Mouse (Mus musculus) stomach, embryonic 15.5 days (tissue): ENCODE measurements at regions not wholly inside any gene's neighbourhood (a gene's known extent, or its start where the extent isn't known, plus 50 kb on each side); places are given as distances from the start of the nearest gene placed in this dataset.

Source experiments
- ATAC-seq: fragments of 200-750 bp; cut with Nextera tagmentation; 2 replicates; pipeline ENCODE4 v1.8.0; 2017; ENCODE audit warnings: low read depth, moderate number of reproducible peaks, moderate TSS enrichment; ENCODE audit not compliant: insufficient read depth, low FRiP score
- H3K27ac ChIP-seq: fragments of 300-500 bp; sonication (generic); 2 replicates; pipeline ENCODE4 v1.5.1; 2015; ENCODE audit warnings: mild to moderate bottlenecking, inconsistent platforms
- H3K27me3 ChIP-seq: fragments of 300-500 bp; sonication (generic); replicated peaks from 2 replicates; pipeline ENCODE4 v1.6.1; 2015; ENCODE audit warnings: inconsistent platforms
- H3K36me3 ChIP-seq: fragments of 300-500 bp; sonication (generic); 2 replicates; pipeline ENCODE4 v1.6.1; 2015; ENCODE audit warnings: inconsistent platforms
- H3K4me1 ChIP-seq: fragments of 300-500 bp; sonication (generic); 2 replicates; pipeline ENCODE4 v1.6.1; 2015; ENCODE audit warnings: inconsistent platforms
- H3K4me2 ChIP-seq: fragments of 300-500 bp; sonication (generic); 2 replicates; pipeline ENCODE4 v1.6.1; 2015; ENCODE audit warnings: mild to moderate bottlenecking, inconsistent platforms
- H3K4me3 ChIP-seq: fragments of 300-500 bp; sonication (generic); replicated peaks from 2 replicates; pipeline ENCODE4 v1.5.1; 2015; ENCODE audit warnings: inconsistent platforms
- H3K9ac ChIP-seq: fragments of 300-500 bp; sonication (generic); 2 replicates; pipeline ENCODE4 v1.6.1; 2015; ENCODE audit warnings: inconsistent platforms
- H3K9me3 ChIP-seq: fragments of 300-500 bp; sonication (generic); 2 replicates; pipeline ENCODE4 v1.6.1; 2016; ENCODE audit warnings: inconsistent platforms
- WGBS: fragments of 180-500 bp; shearing (Covaris S2); methylation state at CpG from one replicate; pipeline ENCODE4 v1.1.7; 2015; 5-methylcytosine and 5-hydroxymethylcytosine counted together

DNA sequence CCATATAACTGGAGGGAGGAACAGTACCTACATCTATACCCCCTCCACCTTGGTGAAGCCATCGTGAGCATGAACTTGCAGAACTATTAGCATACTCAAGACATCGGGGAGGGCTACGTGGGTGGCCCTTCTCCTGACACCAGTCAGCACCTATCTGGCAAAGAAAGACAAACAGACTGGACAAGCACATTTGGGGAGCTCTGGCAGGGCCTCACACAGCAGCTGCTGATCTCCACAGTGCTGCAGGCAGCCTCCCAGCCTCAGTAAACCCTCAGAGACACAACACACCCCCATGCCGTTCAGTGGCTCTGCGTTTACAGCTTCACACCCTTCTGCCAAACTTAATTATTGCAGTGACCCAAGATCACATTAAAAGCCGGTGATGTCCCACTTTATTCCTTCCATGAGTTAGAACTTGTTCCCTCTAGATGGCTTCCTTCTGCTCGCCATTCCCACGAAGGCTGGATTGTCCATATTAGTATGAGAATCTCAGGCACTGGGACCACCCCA lies 161.7 kb downstream of the Fam43a start:
- 0 out of 2 replicates have a peak, but pooled peaks have one; percentile 14 for ATAC-seq
- Histone ChIP-seq H3K27ac (no peak overlapping the region), H3K9ac (no peak overlapping the region), H3K9me3 (no peaks in the 10 kb centered on the region), H3K27me3 (no peaks in the 10 kb centered on the region), H3K4me3 (no peak overlapping the region), H3K4me1 (peaks cover 3% of the 10 kb centered on the region; the same call in 1 of the 2 replicates), H3K4me2 (no peak overlapping the region), H3K36me3 (no peaks in the 10 kb centered on the region)
- 39% methylated on average over 8 of the region's 8 CpGs for WGBS

DNA sequence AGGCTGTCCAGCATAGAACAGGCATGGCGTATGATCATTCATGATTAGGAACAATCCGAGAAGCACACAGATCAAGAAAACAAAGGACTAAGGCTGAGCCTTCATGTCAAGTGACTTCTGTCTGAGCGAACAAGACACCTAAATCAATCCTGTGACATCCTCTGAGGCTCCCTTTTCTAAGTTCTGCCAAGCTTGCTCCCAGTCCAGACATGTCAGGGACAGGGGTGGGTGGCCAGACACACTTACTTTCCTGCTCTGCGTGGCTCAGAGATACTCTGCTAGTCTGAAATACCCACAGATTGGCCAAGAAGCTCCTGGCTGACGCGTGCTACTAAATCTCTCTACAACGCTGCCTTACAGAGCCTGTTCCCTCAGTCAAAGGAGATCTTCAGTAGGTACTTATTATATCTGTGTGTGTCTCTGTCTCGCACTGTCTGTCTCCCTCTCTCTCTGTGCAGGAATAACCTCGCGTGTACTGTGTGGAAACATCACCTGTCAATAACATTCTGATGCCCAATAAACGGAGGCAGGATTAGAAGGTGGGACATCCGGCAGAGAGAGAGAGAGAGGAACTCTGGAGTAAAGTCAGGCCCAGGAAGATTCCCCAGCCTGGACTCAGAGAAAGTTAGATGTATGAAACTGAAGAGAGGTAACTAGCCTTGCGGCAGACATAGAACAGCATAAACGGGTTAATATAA lies 163.5 kb downstream of the Fam43a start:
- no peak overlapping the region for H3K9ac ChIP-seq
- H3K9me3 ChIP-seq: no peaks in the 10 kb centered on the region
- no peak overlapping the region for H3K4me3 ChIP-seq
- ATAC-seq: no peak
- H3K4me1 ChIP-seq: peaks cover 3% of the 10 kb centered on the region; the same call in 1 of the 2 replicates
- H3K36me3 ChIP-seq: no peaks in the 10 kb centered on the region
- 77% methylated on average over 14 of the region's 14 CpGs for WGBS
- H3K4me2 ChIP-seq: no peak overlapping the region
- H3K27ac ChIP-seq: no peak overlapping the region
- H3K27me3 ChIP-seq: no peaks in the 10 kb centered on the region

DNA sequence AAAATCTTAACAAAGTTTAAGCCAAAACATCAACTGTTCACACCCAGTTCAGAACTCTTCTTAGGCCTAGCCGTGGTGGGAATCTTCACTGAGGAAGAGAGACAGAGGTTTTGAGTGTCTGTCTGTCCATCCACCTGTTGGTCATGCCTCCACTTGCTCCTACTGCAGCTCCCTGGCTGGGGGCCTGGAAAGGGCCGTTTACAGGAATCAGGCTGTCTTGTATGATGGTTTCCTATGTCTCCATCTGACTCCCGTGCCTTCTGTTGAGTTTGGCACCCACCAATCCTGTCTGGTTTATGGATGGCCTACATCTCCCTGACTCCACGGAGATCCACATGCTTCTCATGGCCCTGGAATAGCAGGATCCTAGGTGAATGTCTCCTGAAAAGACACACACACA lies 166.1 kb downstream of the Fam43a start:
- peaks cover 15% of the 10 kb centered on the region; the same call in 1 of the 2 replicates for H3K4me1 ChIP-seq
- 76% methylated on average over 4 of the region's 4 CpGs for WGBS
- no peak for ATAC-seq

GRCm38 (mm10) chr16:30769007-30769442 lies 169.5 kb downstream of the Fam43a start:
- no peak; the same call in 1 of the 2 replicates for ATAC-seq
- WGBS: 32% methylated on average over 5 of the region's 5 CpGs
- no peak overlapping the region for H3K9ac ChIP-seq
- H3K27ac ChIP-seq: no peak overlapping the region
- H3K27me3 ChIP-seq: no peaks in the 10 kb centered on the region
- H3K4me2 ChIP-seq: no peak overlapping the region
- H3K4me3 ChIP-seq: no peak overlapping the region
- no peaks in the 10 kb centered on the region for H3K36me3 ChIP-seq
- peaks cover 12% of the 10 kb centered on the region; the same call in 1 of the 2 replicates for H3K4me1 ChIP-seq
- no peaks in the 10 kb centered on the region for H3K9me3 ChIP-seq

More for the DNA sequence above, 166.1 kb downstream of the Fam43a start:
- no peaks in the 10 kb centered on the region for H3K9me3 ChIP-seq
- no peak overlapping the region for H3K27ac ChIP-seq
- H3K4me2 ChIP-seq: no peak overlapping the region
- no peak overlapping the region for H3K9ac ChIP-seq
- H3K27me3 ChIP-seq: no peaks in the 10 kb centered on the region
- H3K4me3 ChIP-seq: no peak overlapping the region
- H3K36me3 ChIP-seq: no peaks in the 10 kb centered on the region

GRCm38 (mm10) chr16:30769467-30769866 lies 169.9 kb downstream of the Fam43a start:
- no peaks in the 10 kb centered on the region for H3K9me3 ChIP-seq
- H3K4me3 ChIP-seq: no peak overlapping the region
- H3K36me3 ChIP-seq: no peaks in the 10 kb centered on the region
- no peaks in the 10 kb centered on the region for H3K27me3 ChIP-seq
- peaks cover 15% of the 10 kb centered on the region; the same call in 1 of the 2 replicates for H3K4me1 ChIP-seq
- no peak overlapping the region for H3K4me2 ChIP-seq
- H3K9ac ChIP-seq: no peak overlapping the region
- no peak for ATAC-seq
- 13% methylated on average over 11 of the region's 11 CpGs for WGBS
- H3K27ac ChIP-seq: no peak overlapping the region

GRCm38 (mm10) chr16:30772802-30773201 lies 173.3 kb downstream of the Fam43a start:
- Histone ChIP-seq H3K27ac (no peak overlapping the region), H3K9ac (no peak overlapping the region), H3K27me3 (no peaks in the 10 kb centered on the region), H3K36me3 (no peaks in the 10 kb centered on the region), H3K4me1 (peaks cover 32% of the 10 kb centered on the region), H3K4me3 (no peak overlapping the region), H3K4me2 (no peak overlapping the region), H3K9me3 (no peaks in the 10 kb centered on the region)
- WGBS: 51% methylated on average over 3 of the region's 3 CpGs
- ATAC-seq: no peak

- Histone ChIP-seq H3K27ac (no peak overlapping the region), H3K4me1 (peaks cover 20% of the 10 kb centered on the region), H3K27me3 (no peaks in the 10 kb centered on the region), H3K4me3 (no peak overlapping the region), H3K9me3 (no peaks in the 10 kb centered on the region), H3K36me3 (no peaks in the 10 kb centered on the region), H3K9ac (no peak overlapping the region), H3K4me2 (no peak overlapping the region)
- WGBS: 49% methylated on average over 14 of the region's 14 CpGs
- no peak for ATAC-seq
These were observed 175.6 kb downstream of the Fam43a start for GRCm38 (mm10) chr16:30774951-30775661.

GRCm38 (mm10) chr16:30775740-30776700 lies 176.5 kb downstream of the Fam43a start:
- 0 out of 2 replicates have a peak, but pooled peaks have one; percentile 36 for ATAC-seq
- no peaks in the 10 kb centered on the region for H3K36me3 ChIP-seq
- WGBS: 54% methylated on average over 21 of the region's 21 CpGs
- H3K9ac ChIP-seq: no peak overlapping the region
- H3K4me1 ChIP-seq: peaks cover 20% of the 10 kb centered on the region
- no peak overlapping the region for H3K4me2 ChIP-seq
- H3K27me3 ChIP-seq: no peaks in the 10 kb centered on the region
- no peak overlapping the region for H3K27ac ChIP-seq
- no peak overlapping the region for H3K4me3 ChIP-seq
- no peaks in the 10 kb centered on the region for H3K9me3 ChIP-seq

DNA sequence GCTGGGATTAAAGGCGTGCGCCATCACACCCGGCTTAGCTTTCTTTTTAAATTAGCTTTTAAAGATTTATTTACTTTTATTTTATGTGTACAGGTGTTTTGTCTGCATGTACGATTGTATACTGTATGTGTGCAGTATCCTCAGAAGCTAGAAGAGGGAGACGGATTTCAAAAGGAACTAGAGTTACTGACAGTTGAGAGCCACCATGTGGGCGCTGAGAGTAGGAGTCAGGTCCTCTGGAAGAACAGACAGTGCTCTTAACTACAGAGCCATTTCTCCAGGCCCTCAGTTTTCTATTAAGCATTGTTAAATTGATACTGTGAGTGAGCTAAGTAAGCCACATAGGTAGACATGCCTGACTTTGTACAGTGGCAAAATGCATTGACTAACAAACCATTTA lies 177.9 kb downstream of the Fam43a start:
- Histone ChIP-seq H3K27me3 (no peaks in the 10 kb centered on the region), H3K4me3 (no peak overlapping the region), H3K36me3 (no peaks in the 10 kb centered on the region), H3K9me3 (no peaks in the 10 kb centered on the region), H3K27ac (no peak overlapping the region), H3K4me1 (peaks cover 20% of the 10 kb centered on the region), H3K9ac (no peak overlapping the region), H3K4me2 (no peak overlapping the region)
- no peak for ATAC-seq
- 85% methylated on average over 6 of the region's 6 CpGs for WGBS

DNA sequence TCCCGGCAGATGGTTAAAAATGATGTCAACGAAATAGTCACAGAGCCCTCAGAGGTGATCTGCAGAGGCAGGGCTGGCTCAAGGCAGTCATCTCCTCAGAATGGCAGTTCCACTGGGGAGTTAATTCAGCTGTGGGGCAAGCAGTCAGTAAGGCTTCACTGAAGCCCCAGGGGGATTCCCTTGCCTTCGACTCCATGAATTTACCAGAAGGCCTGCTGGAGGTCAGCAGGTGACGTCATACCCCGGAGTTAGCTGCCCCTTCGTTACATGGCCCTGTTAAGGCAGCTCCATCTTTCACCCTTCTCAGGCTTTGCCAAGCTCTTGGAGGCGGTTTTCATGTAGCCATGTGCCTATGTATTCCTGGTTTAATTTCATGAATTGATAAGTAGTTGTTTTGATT lies 178.6 kb downstream of the Fam43a start:
- no peak for ATAC-seq
- 60% methylated on average over 7 of the region's 7 CpGs for WGBS

GRCm38 (mm10) chr16:30778945-30779344 lies 179.4 kb downstream of the Fam43a start:
- no peaks in the 10 kb centered on the region for H3K36me3 ChIP-seq

More for the DNA sequence above, 178.6 kb downstream of the Fam43a start:
- Histone ChIP-seq H3K4me2 (no peak overlapping the region), H3K4me1 (peaks cover 20% of the 10 kb centered on the region), H3K36me3 (no peaks in the 10 kb centered on the region), H3K4me3 (no peak overlapping the region), H3K27ac (no peak overlapping the region), H3K9ac (no peak overlapping the region), H3K27me3 (no peaks in the 10 kb centered on the region), H3K9me3 (no peaks in the 10 kb centered on the region)

More at GRCm38 (mm10) chr16:30778945-30779344, 179.4 kb downstream of the Fam43a start:
- Histone ChIP-seq H3K4me2 (no peak overlapping the region), H3K9ac (no peak overlapping the region), H3K4me1 (peaks cover 20% of the 10 kb centered on the region), H3K27ac (no peak overlapping the region), H3K27me3 (no peaks in the 10 kb centered on the region), H3K9me3 (no peaks in the 10 kb centered on the region), H3K4me3 (no peak overlapping the region)
- WGBS: 70% methylated on average over 5 of the region's 5 CpGs
- no peak for ATAC-seq
